Mouse (Mus musculus) stomach, postnatal 0 days (tissue): ENCODE measurements at regions not wholly inside any gene's neighbourhood (a gene's known extent, or its start where the extent isn't known, plus 50 kb on each side); places are given as distances from the start of the nearest gene placed in this dataset.

Experiments used
- ATAC-seq: fragments of 200-750 bp; cut with Nextera tagmentation; 2 replicates; pipeline ENCODE4 v1.8.0; 2017; ENCODE audit not compliant: low FRiP score, low TSS enrichment
- DNase-seq: peaks from one replicate; pipeline ENCODE4 v3.0.0-alpha.2; 2016; ENCODE audit warnings: low spot score
- H3K27ac ChIP-seq: fragments of 300-500 bp; sonication (generic); replicated peaks from 2 replicates; pipeline ENCODE4 v1.5.1; 2014; ENCODE audit warnings: mild to moderate bottlenecking, control low read depth
- H3K27me3 ChIP-seq: fragments of 300-500 bp; sonication (generic); 2 replicates; pipeline ENCODE4 v1.6.1; 2014; ENCODE audit warnings: low read length; ENCODE audit not compliant: control insufficient read depth, insufficient read depth
- H3K36me3 ChIP-seq: fragments of 300-500 bp; sonication (generic); 2 replicates; pipeline ENCODE4 v1.6.1; 2014; ENCODE audit warnings: low read length, mixed read lengths; ENCODE audit not compliant: control insufficient read depth, insufficient read depth
- H3K4me1 ChIP-seq: fragments of 300-500 bp; sonication (generic); replicated peaks from 2 replicates; pipeline ENCODE4 v1.6.1; 2014; ENCODE audit warnings: antibody characterized with exemption; ENCODE audit not compliant: control insufficient read depth, insufficient read depth
- H3K4me2 ChIP-seq: fragments of 300-500 bp; sonication (generic); replicated peaks from 2 replicates; pipeline ENCODE4 v1.6.1; 2014; ENCODE audit warnings: low read depth, mild to moderate bottlenecking, control low read depth, moderate library complexity
- H3K4me3 ChIP-seq: fragments of 300-500 bp; sonication (generic); 2 replicates; pipeline ENCODE4 v1.5.1; 2014; ENCODE audit warnings: low read depth, low read length, control low read depth
- H3K9ac ChIP-seq: fragments of 300-500 bp; sonication (generic); 2 replicates; pipeline ENCODE4 v1.6.1; 2014; ENCODE audit warnings: mild to moderate bottlenecking, low read length, control low read depth, mixed read lengths
- H3K9me3 ChIP-seq: fragments of 300-500 bp; sonication (generic); 2 replicates; pipeline ENCODE4 v1.6.1; 2016; ENCODE audit warnings: low read length; ENCODE audit not compliant: control insufficient read depth
- CTCF ChIP-seq: IDR thresholded peaks from 2 replicates; pipeline ENCODE4 v1.5.1; 2016; ENCODE audit warnings: antibody characterized with exemption, low read depth, mild to moderate bottlenecking, moderate library complexity
- EP300 ChIP-seq: optimal IDR thresholded peaks from 2 replicates; pipeline ENCODE3; 2016; ENCODE audit warnings: antibody characterized with exemption
- WGBS: fragments of 180-500 bp; shearing (Covaris S2); extraction: QIAGEN DNeasy Blood & Tissue Kit; methylation state at CpG from one replicate; pipeline ENCODE4 v1.1.7; 2014; 5-methylcytosine and 5-hydroxymethylcytosine counted together

GRCm38 (mm10) chr19:55688585-55688984 is 53.0 kb upstream of the Tcf7l2 start:
- TF ChIP-seq CTCF (no peak), EP300 (no peak)
- no peak overlapping the region for H3K27ac ChIP-seq
- H3K9me3 ChIP-seq: no peaks in the 10 kb centered on the region
- H3K9ac ChIP-seq: no peak overlapping the region
- H3K36me3 ChIP-seq: no peaks in the 10 kb centered on the region
- 90% methylated on average over 8 of the region's 8 CpGs for WGBS
- H3K4me1 ChIP-seq: no peaks in the 10 kb centered on the region
- no peak for DNase-seq
- no peak for ATAC-seq
- H3K4me2 ChIP-seq: no peak overlapping the region
- H3K4me3 ChIP-seq: no peak overlapping the region
- H3K27me3 ChIP-seq: no peaks in the 10 kb centered on the region

GRCm38 (mm10) chr19:55689200-55689949 is 52.2 kb upstream of the Tcf7l2 start:
- no peaks in the 10 kb centered on the region for H3K36me3 ChIP-seq
- H3K4me2 ChIP-seq: no peak overlapping the region
- no peak for TF ChIP-seq EP300
- no peak for TF ChIP-seq CTCF
- no peaks in the 10 kb centered on the region for H3K9me3 ChIP-seq
- no peaks in the 10 kb centered on the region for H3K4me1 ChIP-seq
- no peak overlapping the region for H3K27ac ChIP-seq
- WGBS: 80% methylated on average over 20 of the region's 20 CpGs
- H3K27me3 ChIP-seq: no peaks in the 10 kb centered on the region
- ATAC-seq: peak; percentile 92
- no peak overlapping the region for H3K9ac ChIP-seq
- peak; percentile 68 for DNase-seq
- H3K4me3 ChIP-seq: no peak overlapping the region
